Mouse (Mus musculus) thymus, postnatal 4 days (tissue): ENCODE data around the gene Cmbl.

ENCODE experiments used
- DNase-seq: peaks from one replicate; pipeline ENCODE4 v3.0.0; 2021

The Cmbl gene

DNA sequence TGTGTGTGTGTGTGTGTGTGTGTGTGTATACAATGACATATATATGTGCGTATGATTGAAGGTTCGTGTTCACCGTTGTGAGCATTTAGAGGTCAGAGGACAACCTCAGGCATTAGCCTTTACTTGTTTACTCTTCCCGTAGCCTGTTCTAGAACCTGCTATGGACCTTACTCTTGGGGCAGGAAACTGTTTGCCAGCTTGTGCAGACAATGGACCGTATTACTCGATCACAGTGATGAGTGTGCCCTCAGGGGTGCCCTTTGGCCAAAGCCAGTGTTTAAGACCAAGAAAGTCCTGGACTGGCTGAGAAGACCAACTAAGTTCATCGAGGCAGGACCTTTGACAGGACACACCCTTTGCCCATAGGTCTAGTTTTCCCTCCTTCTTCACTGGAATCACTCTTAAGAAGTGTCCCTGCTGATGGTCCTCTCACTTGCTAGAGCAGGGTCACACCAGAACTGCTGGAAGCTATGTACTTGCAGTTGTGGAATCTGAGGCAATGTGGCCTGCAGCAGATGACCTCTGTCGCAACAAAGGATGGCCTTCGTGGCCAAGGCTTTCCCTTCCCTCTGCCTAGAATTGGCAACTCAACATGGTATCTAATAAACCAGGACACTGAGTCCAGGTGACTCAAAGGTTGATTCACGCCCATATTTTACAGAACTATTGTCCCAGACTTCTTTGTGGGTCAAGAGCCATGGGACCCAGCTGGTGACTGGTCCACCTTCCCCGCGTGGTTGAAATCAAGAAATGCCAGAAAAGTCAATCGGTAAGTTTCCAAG is 18.3 kb downstream of the Cmbl start:
- no peak for DNase-seq

DNA sequence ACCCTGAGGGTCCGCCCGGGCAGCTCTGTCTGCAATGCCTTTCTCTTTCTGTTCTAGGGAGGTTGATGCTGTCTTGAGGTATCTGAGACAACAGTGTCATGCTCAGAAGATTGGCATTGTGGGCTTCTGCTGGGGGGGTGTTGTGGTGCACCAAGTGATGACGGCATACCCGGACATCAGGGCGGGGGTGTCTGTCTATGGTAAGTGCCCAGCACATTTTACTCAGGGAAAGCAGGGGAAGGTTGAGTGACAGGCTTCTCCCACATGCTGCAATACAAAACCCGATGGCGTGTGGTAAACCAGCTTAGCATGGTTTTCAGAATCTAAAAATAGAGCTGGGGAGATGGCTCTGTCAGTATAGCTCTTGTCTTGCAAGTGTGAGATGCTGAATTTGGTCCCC is 20.0 kb downstream of the Cmbl start:
- DNase-seq, result no peak

- no peak for DNase-seq
Observed at GRCm38 (mm10) chr15:31586088-31586487, 20.9 kb downstream of the Cmbl start.

DNA sequence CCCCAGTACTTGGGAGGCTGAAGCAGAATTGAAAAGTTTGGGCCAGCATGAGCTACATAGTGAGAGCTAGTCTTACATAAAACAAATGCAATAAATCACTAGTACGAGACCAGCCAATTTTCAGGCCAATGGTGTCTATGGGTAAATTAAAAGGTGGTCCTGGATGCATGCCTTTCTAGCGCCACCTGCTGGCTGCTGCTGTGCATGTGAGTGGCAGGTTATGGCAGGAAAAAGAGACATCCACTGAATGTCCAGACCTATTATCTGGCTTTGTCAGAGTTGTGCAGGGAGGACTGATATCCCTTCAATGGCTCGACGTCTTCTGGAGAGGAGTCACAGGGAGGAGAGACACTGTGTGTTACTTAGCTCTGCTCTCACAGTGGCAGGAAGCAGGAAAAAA is 21.3 kb downstream of the Cmbl start:
- DNase-seq, result peak; percentile 93

DNA sequence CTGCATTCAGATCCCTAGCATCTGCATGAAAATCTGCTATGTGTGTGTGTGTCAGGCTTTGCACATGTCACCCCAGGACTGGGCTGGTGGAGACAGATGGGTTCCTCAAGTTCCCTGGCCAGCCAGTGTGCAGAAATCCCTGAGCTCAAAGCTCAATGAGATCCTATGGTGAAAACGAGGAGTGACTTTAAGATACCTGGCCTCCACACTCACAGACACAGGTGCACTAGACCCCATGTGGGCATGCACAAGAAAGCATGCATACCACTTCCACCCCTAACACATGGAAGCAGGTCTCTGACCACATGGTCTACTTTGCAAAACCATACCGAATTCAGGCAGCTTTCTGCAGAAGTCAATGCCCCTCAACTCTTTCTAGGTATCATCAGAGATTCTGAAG is 22.6 kb downstream of the Cmbl start:
- DNase-seq, result no peak

DNA sequence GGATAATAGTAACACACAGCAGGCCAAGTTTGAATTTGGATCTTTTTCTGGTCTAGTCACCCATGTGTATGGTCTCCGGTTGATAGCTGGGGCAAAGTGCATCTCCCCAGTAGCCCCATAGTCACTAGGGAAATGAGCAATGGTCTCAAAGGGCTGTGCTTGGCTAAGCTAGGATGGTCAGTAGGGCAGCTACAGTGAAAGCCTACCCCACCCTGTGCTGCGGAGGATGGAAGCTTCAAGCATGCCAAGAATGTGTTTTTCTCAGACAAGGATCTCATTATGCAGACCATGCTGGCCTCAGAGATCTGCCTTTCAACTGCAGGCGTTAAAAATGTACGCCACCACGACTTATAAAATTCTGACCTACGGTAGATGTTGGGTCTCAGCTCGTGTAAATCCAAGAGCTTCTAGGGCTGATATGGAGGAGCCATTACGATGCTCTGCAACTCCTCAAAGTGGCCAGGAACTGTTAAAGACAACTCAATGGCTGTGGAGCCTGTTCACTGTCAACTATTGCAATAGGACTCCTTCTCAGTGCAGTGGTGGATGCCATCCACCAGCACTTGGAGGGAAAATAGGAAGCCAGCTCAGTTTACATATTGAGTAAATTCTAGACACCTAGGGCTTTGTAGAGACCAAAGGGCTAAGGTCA is 23.9 kb downstream of the Cmbl start:
- no peak for DNase-seq

DNA sequence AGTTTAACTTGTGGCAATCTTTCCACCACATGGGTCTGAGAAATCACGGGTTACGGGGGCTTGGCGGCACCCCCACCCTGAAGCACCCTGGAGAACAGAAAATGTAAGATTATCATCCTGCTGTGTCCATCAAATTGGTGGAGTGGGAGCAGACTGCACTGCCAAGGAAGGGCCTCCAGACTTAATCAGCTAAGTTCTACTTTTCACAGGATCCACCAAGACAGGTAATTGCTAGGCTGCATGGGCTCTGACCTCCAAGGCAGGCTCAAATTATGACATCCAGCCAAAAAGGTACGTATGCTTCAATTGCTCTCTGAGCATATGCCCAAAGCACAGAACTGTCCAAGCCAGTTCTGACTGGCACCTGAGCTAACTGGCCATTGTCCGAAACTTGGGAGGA is 25.0 kb downstream of the Cmbl start:
- DNase-seq, result no peak

GRCm38 (mm10) chr15:31592531-31592930 is 27.3 kb downstream of the Cmbl start:
- no peak for DNase-seq

DNA sequence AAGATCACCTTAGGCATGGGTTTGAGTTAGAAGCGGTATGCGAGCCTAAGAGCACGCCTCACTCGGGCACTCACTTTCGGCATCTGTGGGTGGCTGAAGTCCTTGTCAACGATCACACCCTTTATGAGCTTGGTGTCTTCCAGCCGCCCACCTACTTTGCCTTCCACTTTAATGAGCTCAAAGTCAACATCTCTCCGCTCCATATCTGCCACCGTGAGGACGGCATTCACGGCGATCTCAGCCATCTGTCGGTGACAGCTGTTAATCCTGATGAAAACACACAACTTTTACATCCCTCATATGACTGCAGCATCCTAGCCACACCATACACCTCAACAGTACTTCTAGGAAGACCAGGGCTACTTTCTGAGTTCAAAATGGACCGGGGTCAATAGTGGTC is 29.1 kb downstream of the Cmbl start:
- no peak for DNase-seq

DNA sequence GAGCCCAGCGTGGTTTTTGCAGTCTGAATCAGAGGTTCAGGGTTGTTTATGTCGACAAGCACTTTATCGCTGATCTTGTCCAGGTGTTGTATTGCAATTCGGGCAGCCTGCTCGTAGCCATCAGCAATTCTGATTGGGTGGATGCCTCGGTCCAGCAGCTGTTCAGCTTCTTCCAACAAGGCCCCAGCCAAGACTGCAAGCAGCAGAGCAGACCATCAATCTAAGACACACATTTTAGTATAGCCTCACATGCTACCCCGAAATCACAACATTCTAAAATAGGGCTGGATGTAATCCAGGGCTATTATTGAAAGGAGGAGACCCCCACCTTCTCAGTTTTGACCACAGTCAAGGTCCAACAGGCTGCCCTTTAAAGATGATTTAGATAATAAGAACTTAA is 30.5 kb downstream of the Cmbl start:
- no peak for DNase-seq

GRCm38 (mm10) chr15:31599834-31600233 is 34.6 kb downstream of the Cmbl start:
- no peak for DNase-seq

DNA sequence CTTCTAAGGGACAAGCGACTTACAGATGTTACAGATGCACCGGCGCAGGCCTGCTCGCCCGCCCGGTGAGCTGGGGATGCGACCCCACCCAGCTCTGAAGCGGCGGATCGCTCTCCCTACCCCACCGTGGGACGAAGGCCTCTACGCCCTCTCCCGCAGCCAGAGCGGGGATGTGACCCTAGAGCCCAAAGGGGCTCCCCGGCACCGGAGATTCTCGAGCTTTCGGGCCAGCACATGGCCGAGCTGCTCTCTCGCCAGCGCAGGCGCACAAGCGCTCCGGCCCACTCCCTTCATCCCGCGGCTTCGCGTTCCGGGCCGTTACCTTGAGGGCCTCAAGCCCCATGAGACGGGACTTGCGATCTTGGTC is 36.1 kb downstream of the Cmbl start:
- no peak for DNase-seq

GRCm38 (mm10) chr15:31601646-31602374 is 36.6 kb downstream of the Cmbl start, which contains the start of the genes Cct5 and Fam173b:
Cct5 (minus strand) TSS chr15:31601804.
Fam173b (plus strand) TSS chr15:31601852.
- DNase-seq, result peak; percentile 99

- DNase-seq, result peak; percentile 76
Observed at GRCm38 (mm10) chr15:31602426-31602825, 37.2 kb downstream of the Cmbl start.

DNA sequence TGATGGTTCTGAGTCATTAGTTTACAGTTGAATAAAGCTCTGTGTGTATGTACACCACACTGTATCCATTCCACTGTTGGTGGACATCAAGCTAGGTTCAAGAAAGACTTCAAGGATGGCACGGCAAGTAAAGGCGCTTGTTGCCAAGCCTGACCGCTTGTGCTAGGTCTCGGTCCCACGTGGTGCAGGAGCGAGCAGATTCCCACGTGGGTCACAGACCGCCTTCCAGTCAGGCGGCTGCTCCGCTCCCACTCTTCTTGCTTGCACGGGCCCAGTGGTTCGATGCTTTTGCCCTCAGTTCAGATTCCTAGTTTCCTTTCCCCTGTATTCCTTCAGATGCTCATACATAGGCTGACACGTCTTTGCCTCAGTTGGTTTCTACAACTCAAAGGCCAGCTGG is 37.9 kb downstream of the Cmbl start:
- DNase-seq, result peak; percentile 16

- DNase-seq, result no peak
Observed at GRCm38 (mm10) chr15:31606821-31607220, 41.6 kb downstream of the Cmbl start.

DNA sequence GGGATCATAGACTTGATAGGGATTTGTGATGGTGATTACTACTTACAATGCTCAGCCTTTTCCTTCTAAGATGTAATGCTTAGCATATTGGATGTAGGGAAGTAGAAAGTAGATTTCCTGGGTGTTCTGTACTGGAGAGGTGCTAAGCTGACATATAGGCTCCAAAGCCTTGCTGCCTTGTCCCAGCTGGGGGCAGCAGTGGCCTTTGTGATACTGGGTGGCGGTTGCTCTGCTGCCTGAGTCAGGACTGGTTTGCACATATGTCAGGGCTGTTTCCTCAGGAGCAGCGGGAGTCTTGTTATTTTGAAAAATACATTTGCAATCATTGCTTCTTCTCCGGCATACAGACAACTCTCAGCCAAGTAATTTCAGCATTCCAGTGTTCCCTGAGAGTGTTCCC is 45.8 kb downstream of the Cmbl start:
- no peak for DNase-seq

DNA sequence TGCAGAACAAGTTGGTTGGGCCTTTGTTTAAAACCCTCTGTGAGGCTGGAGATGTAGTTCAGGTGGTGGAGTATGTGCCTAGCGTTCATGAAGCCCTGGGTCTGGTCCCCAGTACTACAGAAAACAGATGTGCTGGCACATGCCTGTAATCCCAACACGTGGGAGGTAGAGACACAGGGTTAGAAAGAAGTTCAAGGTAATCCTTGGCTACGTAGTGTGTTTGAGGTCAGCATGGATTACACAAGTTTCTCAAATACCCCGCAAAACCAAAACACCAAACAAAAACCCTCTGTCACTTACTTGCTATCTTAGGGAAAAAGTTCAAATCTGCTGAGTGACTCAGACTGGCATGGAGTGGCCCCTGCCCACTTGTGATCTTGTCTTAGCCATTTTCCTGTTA is 46.8 kb downstream of the Cmbl start:
- no peak for DNase-seq

DNA sequence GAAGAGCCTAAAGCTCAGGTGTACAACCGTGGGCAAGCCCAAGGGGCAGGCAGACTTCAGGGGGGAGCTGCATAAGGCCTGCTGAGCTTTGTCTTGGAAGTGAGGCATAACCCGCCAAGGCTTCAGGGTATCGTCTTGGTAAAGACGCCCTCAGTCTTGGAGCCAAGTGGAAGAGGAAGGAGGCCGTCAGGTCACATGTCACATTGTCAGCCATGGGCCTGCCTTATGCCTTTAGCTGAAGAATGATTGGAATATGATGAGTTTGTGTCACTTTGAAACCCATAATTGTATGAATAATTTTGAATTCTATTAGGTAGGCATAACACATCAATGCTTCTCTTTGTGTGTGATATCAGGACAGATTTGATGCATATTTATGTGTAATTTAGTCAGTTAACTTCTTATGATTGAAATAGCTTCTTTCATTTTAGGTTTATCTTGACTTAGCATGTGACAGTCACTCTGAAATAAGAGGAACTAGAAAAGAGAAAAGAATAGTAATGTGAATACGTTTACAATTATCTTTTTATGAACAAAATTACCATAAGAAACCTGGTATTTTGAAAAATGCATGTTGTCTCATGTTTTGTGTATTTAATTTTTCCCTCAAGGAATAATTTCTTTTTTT is 48.8 kb downstream of the Cmbl start:
- no peak for DNase-seq

- DNase-seq, result no peak
Observed at GRCm38 (mm10) chr15:31614666-31615065, 49.5 kb downstream of the Cmbl start.

- no peak for DNase-seq
Observed at GRCm38 (mm10) chr15:31617261-31617660, 52.1 kb downstream of the Cmbl start.

DNA sequence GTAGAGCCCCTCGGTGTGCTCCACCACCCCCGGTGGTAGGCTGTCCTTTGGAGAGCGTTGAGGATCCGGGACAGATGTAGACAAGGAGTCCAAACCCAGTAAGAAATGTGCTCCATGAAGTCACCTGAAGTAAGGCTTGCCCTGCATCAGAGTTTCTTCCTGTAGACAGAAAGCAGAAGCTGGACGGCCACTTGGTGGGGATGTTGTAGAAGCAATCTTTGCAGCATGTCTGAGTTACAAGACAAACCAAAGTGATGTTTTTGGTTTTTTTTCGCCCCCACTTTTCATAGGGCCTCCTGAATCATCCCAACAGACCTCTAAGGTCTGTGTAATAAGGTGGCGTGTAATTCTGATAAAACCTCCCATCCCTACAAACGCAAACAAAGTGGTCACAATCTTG is 54.3 kb downstream of the Cmbl start:
- DNase-seq, result no peak
